Mouse (Mus musculus) intestine, postnatal 0 days (tissue): ENCODE measurements around the gene Xndc1. TPM values are rescaled to one million over a fixed set of nuclear protein-coding genes. Genes with fewer than 3 reads are reported as not detected.

Experiments
- ATAC-seq: fragments of 200-750 bp; cut with Nextera tagmentation; 2 replicates; pipeline ENCODE4 v1.8.0; 2017; ENCODE audit warnings: mild to moderate bottlenecking, moderate TSS enrichment, moderate library complexity
- H3K27ac ChIP-seq: fragments of 300-500 bp; sonication (generic); 2 replicates; pipeline ENCODE4 v1.5.1; 2014; ENCODE audit warnings: mild to moderate bottlenecking, low read depth, low read length, moderate library complexity
- H3K27me3 ChIP-seq: fragments of 300-500 bp; sonication (generic); replicated peaks from 2 replicates; pipeline ENCODE4 v1.6.1; 2014; ENCODE audit warnings: low read length, mixed read lengths; ENCODE audit not compliant: control insufficient read depth, insufficient read depth
- H3K36me3 ChIP-seq: fragments of 300-500 bp; sonication (generic); 2 replicates; pipeline ENCODE4 v1.6.1; 2014; ENCODE audit warnings: mild to moderate bottlenecking, moderate library complexity; ENCODE audit not compliant: control insufficient read depth, insufficient read depth
- H3K4me1 ChIP-seq: fragments of 300-500 bp; sonication (generic); replicated peaks from 2 replicates; pipeline ENCODE4 v1.6.1; 2014; ENCODE audit warnings: antibody characterized with exemption, low read length, mixed read lengths; ENCODE audit not compliant: control insufficient read depth, insufficient read depth
- H3K4me2 ChIP-seq: fragments of 300-500 bp; sonication (generic); replicated peaks from 2 replicates; pipeline ENCODE4 v1.6.1; 2014; ENCODE audit warnings: low read depth, mild to moderate bottlenecking, moderate library complexity
- H3K4me3 ChIP-seq: fragments of 300-500 bp; sonication (generic); 2 replicates; pipeline ENCODE4 v1.5.1; 2014; ENCODE audit warnings: low read depth, low read length
- H3K9ac ChIP-seq: fragments of 300-500 bp; sonication (generic); 2 replicates; pipeline ENCODE4 v1.6.1; 2014; ENCODE audit warnings: mild to moderate bottlenecking, low read depth, low read length
- H3K9me3 ChIP-seq: fragments of 300-500 bp; sonication (generic); 2 replicates; pipeline ENCODE4 v1.6.1; 2016; ENCODE audit warnings: mixed run types; ENCODE audit not compliant: control insufficient read depth
- CTCF ChIP-seq: sonication (generic); IDR thresholded peaks from 2 replicates; pipeline ENCODE4 v1.5.1; 2016; ENCODE audit warnings: low read depth, mild to moderate bottlenecking, control low read depth, antibody characterized with exemption, moderate library complexity
- WGBS: fragments of 180-500 bp; shearing (Covaris S2); extraction: QIAGEN DNeasy Blood & Tissue Kit; methylation state at CpG from one replicate; pipeline ENCODE4 v1.1.7; 2014; 5-methylcytosine and 5-hydroxymethylcytosine counted together
- polyA plus RNA-seq: library from polyadenylated mRNA; unstranded; fragments of >200 nt; fragmentation: Nextera tagmentation; extraction: Ambion mirVana; gene quantifications from 2 replicates; pipeline ENCODE4 v1.2.1, GENCODE M21; 2015

Xndc1 gene
- polyA plus RNA-seq, 1 experiment from 2014 or later, result 4.4 TPM

DNA sequence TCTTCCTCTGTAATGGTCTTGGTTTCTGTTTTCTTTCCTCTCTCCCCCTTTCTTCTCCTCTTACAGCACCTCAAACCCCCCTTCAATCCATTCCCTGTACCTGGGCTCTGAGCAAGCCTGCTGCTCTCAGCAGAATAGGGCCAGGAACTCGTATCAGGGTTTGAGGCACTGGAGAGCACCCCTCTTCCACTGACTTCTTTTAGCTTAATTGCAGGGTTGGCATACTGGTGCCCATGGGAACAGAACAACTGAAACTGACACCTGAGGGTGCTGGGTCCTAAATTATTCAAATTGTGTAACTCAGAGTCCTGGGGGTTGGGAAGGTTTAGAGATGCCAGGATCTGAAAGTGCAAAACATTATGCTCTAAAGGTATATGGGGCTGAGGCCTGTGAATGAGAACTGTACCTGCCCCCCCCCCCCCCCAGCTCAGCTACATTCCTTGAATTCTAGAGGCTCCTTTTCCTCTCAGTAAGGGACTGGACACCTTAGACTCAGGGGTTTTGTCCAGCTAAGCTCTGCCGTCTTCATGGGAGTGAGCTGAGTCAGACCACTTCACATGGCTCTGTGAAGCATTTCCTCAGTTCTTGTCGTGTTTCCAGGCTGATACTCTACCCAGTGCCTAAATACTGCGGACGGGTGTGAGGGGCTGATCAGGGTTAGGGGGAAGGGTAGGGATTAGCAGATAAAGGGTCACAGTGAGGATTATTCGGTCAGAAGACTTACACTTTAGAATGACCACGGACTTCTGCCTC lies 51.4 kb downstream of the Xndc1 start, which contains the start of gene Chrna10:
Gene Chrna10 (minus strand): TSS at position 250 of the 753 bp plus-strand sequence.
- H3K4me2 ChIP-seq, result no peak within 1 kb of the TSS
- no peak within 1 kb of the TSS for H3K27ac ChIP-seq
- no peaks in the 10 kb centered on the region for H3K4me1 ChIP-seq
- no peaks in the 10 kb centered on the region for H3K9me3 ChIP-seq
- no peak for TF ChIP-seq CTCF
- H3K4me3 ChIP-seq, result no peak within 1 kb of the TSS
- H3K36me3 ChIP-seq, result peaks cover 36% of the 10 kb centered on the region
- H3K27me3 ChIP-seq, result no peaks in the 10 kb centered on the region
- no peak within 1 kb of the TSS for H3K9ac ChIP-seq
- 41% methylated on average over 7 of the region's 7 CpGs for WGBS
- no peak for ATAC-seq

- peaks cover 42% of the 10 kb centered on the region for H3K36me3 ChIP-seq
- H3K4me2 ChIP-seq, result no peak overlapping the region
- H3K27ac ChIP-seq, result no peak overlapping the region
- no peak for ATAC-seq
- H3K9ac ChIP-seq, result no peak overlapping the region
- H3K9me3 ChIP-seq, result no peaks in the 10 kb centered on the region
- H3K4me1 ChIP-seq, result no peaks in the 10 kb centered on the region
- H3K27me3 ChIP-seq, result no peaks in the 10 kb centered on the region
- H3K4me3 ChIP-seq, result no peak overlapping the region
- TF ChIP-seq CTCF, result no peak
- WGBS, result 77% methylated on average over 6 of the region's 6 CpGs
Measured at GRCm38 (mm10) chr7:102117382-102117781, 52.1 kb downstream of the Xndc1 start.

DNA sequence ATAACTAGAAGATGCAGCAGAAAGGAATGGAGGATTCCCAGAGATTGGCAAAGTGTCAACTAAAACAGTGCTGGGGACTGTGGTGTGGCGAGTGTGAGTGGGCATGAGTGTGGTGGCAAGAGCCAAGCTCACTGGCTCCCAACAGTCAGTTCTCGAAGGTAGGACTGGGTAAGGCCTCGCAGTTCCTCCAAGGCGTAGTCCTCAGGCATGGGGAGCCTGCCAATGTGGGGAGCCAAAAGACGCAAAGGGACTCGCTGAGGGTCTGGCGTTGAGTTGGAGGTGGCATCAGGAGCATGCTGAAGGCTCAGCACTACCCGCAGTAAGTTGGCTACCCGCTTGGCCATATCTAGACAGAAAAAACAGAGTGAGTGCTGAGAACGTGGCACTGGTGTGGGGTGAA lies 55.0 kb downstream of the Xndc1 start:
- 96% methylated on average over 10 of the region's 10 CpGs for WGBS
- Histone ChIP-seq H3K27ac (no peak overlapping the region), H3K27me3 (no peaks in the 10 kb centered on the region), H3K4me2 (no peak overlapping the region), H3K9ac (no peak overlapping the region), H3K4me3 (no peak overlapping the region), H3K36me3 (peaks cover 72% of the 10 kb centered on the region), H3K9me3 (no peaks in the 10 kb centered on the region), H3K4me1 (no peaks in the 10 kb centered on the region)
- no peak for TF ChIP-seq CTCF
- no peak for ATAC-seq

DNA sequence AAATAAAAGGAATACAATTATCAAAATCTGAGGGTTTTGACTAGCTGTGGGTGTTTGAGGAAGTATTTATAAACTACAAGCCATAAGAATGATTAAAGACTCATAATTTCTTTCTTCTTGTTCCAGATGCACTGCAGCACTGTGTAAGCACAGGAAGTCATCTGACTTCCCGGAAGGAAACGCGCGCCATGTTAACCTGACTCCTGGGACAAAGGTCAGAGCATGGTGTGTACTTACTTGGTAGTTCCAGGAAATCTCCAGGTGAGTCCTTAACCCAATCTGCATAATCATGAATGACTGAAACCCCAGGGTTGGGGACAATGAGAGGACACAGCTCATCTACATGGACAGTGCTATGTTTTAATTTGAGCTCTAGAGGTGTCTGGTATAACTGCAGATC lies 67.1 kb downstream of the Xndc1 start:
- ATAC-seq, result peak; percentile 51; the same call in 1 of the 2 replicates
- H3K27ac ChIP-seq, result no peak overlapping the region
- H3K36me3 ChIP-seq, result peaks cover 75% of the 10 kb centered on the region

More for the DNA sequence above, 67.1 kb downstream of the Xndc1 start:
- Histone ChIP-seq H3K4me1 (no peaks in the 10 kb centered on the region), H3K9me3 (no peaks in the 10 kb centered on the region), H3K4me3 (no peak overlapping the region), H3K9ac (no peak overlapping the region), H3K27me3 (no peaks in the 10 kb centered on the region), H3K4me2 (no peak overlapping the region)
- no peak for TF ChIP-seq CTCF
- 67% methylated on average over 4 of the region's 4 CpGs for WGBS

Other genes starting within 250 kb of the Xndc1 start
- gene Phox2a, start 247.2 kb upstream of the Xndc1 start, polyA plus RNA-seq, result 2.7 and 3.2 TPM in 2 replicates
- 18.2 and 25.8 TPM in 2 replicates for gene Inppl1, start 227.3 kb upstream of the Xndc1 start, polyA plus RNA-seq
- 1.1 and 1.2 TPM in 2 replicates for gene Folr2, start 208.3 kb upstream of the Xndc1 start, polyA plus RNA-seq
- gene Anapc15, start 201.8 kb upstream of the Xndc1 start, polyA plus RNA-seq, result 56.2 and 58.1 TPM in 2 replicates
- gene Folr1, start 194.7 kb upstream of the Xndc1 start, polyA plus RNA-seq, result 521 and 623 TPM in 2 replicates
- 179 TPM in 2 replicates for gene Lamtor1, start 159.6 kb upstream of the Xndc1 start, polyA plus RNA-seq
- 0.20 and 0.25 TPM in 2 replicates for gene Tomt, start 159.2 kb upstream of the Xndc1 start, polyA plus RNA-seq
- gene Lrrc51, start 131.6 kb upstream of the Xndc1 start, polyA plus RNA-seq, result 3.1 and 3.6 TPM in 2 replicates
- 17.0 and 19.2 TPM in 2 replicates for gene Numa1, start 131.4 kb upstream of the Xndc1 start, polyA plus RNA-seq
- gene Il18bp, start 46.8 kb upstream of the Xndc1 start, polyA plus RNA-seq, result 5.2 and 5.8 TPM in 2 replicates
- gene Rnf121, start within 50 bp of the Xndc1 start, polyA plus RNA-seq, result 21.9 and 22.3 TPM in 2 replicates
- 0.16 TPM in 1 of 2 replicates, not detected in the other for gene Xntrpc, start 202 bp downstream of the Xndc1 start, polyA plus RNA-seq
- gene Trpc2, start 17.6 kb downstream of the Xndc1 start, polyA plus RNA-seq, result 0.05 TPM in 1 of 2 replicates, not detected in the other
- 0.13 TPM in 1 of 2 replicates, not detected in the other for gene Art1, start 36.2 kb downstream of the Xndc1 start, polyA plus RNA-seq
- gene Art5, start 44.0 kb downstream of the Xndc1 start, polyA plus RNA-seq, result 0.09 and 0.20 TPM in 2 replicates
- gene Chrna10, start 51.3 kb downstream of the Xndc1 start, polyA plus RNA-seq, result not detected in 2 replicates
- 13.3 and 14.8 TPM in 2 replicates for gene Nup98, start 144.7 kb downstream of the Xndc1 start, polyA plus RNA-seq
- gene Pgap2, start 144.7 kb downstream of the Xndc1 start, polyA plus RNA-seq, result 34.9 and 35.0 TPM in 2 replicates
- gene Rhog, start 190.5 kb downstream of the Xndc1 start, polyA plus RNA-seq, result 74.2 and 78.1 TPM in 2 replicates
- gene Stim1, start 202.3 kb downstream of the Xndc1 start, polyA plus RNA-seq, result 13.0 and 13.8 TPM in 2 replicates